Mouse (Mus musculus): ENCODE data around the gene Tyw1.

The Tyw1 gene

DNA sequence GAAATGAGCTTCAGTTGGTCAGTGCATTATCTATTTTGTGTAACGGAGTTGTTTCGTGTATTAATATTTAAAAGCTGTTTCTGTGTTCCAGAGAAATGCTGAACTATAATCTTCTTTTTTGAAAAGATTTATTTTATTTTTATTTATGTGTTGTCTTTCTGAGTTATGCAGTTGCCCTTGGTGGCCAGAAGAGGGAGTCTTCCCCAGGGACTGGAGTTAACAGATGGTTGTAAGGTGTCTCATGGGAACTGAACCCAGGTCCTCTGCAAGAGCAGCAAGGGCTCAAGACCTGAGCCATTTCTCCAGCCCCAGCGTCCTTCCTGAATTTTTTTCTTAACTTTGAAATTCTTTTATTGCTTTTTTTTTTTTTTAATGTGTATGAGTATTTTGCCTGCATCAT lies 59.5 kb downstream of the Tyw1 start:
- no peak for DNase-seq (ENCODE audit: low spot score)

DNA sequence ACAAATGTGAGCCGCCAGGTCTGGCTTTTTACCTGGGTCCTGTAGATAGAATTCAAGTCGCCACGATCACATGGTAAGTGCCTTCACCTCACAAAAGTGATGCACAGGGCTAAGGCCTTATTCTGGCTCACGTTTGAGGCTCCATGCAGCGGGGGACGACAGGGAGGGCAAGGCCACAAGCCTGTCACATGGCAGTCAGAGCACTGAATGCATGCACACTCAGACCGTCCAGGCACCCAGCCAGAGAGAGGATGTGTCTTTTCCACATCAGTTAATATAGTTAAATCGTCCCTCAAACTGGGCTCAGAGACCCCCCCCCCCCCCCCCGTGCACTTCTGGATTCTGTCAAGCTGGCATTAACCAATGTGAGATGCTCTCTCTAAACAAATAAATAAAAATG lies 60.9 kb downstream of the Tyw1 start:
- DNase-seq (ENCODE audit: low spot score) = no peak

DNA sequence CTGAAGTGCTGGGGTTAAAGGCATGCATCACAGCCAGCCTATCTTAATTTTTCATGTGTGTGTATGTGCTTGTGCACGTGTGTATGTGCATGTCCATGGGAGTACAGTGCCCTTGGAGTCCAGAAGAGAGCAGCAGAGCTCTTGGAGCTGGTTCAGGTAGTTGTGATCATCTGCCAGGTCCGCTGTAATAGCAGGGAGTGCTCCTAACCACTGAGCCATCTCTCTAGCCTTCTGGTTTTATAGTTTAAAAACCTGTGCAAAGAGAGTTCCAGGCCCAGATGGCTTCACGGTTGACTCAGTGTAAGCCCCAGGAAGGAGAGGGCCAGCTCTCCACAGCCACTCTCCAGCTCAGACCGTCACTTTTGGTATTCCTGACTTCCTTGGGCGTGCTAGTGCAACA lies 64.4 kb downstream of the Tyw1 start:
- no peak for DNase-seq (ENCODE audit: low spot score)

DNA sequence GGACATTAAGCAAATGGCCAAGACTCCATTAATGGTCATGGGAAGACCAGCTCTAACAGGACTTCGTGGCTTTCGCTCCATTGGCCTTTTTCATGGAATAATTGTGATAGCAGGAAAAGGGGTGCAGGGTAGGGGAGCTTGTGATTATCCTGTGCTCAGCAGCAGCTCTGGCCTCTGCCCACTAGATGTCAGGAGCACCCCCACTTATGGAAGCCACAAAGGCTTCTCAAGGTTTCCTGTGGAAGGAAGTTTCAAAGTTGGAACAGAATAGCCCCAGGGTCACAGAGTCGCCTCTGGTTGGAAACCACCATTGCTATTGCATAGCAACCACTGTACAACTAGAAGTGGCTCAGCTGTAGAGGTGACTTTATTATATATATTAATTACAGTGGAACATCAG lies 65.1 kb downstream of the Tyw1 start:
- no peak for DNase-seq (ENCODE audit: low spot score)

DNA sequence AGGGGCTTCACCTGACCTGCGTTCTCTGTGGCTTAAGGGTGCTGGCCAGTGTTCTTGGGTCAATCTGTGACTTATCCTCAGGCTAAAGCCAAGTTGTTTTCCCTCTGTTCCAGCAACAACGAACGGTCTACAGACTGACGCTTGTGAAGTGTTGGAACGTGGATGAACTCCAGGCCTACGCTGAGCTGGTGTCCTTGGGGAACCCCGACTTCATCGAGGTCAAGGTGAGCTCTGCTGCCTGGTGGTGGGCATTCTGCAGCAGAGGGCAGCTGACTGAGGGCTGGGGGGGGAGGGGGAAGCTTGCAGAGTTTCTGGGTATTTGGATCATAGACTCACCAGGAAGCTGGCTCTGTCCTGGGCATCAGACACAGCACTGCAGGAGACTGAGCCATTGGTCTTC lies 70.1 kb downstream of the Tyw1 start:
- DNase-seq (ENCODE audit: low spot score) = no peak

DNA sequence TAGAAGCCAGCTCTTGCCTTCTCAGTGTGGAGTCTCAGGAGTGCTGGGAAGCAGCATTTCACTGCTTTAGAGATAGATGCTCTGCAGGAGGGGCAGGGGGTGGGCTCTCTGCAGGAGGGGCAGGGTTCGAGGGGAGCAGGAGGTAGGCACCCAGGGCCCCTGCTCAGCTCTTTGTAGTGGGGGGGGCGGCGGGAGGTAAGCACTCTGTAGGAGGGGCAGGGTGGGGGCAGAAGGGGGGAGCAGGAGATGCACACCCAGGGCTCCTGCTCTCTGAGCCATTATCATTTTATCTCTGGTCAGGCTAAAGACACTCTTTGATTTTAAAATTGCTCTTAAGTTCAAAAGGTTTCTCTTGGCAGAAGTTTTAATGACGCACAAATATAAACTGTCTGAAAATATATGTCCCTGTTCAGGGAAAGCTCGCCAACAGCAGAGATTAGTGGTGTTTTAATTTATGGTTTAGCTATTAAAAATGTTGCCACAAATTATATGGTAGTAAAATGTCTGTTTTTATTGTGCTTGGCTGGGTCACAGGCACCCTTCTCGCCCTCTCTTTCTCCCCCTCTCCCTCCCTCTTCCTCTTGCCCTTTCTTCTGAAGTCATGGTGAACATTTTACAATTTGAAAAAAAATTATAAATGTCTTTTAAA lies 72.3 kb downstream of the Tyw1 start:
- no peak for DNase-seq (ENCODE audit: low spot score)

DNA sequence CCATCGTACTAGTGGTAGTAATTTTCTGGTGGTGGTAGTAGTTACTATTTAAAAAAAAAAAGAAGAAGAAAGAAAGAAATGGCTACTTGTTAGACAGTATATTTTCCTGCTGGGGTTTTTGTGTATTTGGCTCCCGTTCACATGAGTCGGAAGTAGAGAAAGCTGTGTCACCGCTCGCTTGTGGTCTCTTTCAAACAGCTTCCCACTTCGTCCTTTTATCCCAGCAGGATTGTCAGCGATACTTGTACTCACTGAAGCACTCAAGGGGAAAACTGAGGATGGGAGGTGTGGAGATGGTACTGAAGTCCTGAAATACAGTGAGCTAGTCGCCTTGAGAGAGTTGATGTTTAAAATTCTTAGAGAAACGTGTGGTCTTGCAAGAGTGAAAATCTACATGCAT lies 72.9 kb downstream of the Tyw1 start:
- no peak for DNase-seq (ENCODE audit: low spot score)

DNA sequence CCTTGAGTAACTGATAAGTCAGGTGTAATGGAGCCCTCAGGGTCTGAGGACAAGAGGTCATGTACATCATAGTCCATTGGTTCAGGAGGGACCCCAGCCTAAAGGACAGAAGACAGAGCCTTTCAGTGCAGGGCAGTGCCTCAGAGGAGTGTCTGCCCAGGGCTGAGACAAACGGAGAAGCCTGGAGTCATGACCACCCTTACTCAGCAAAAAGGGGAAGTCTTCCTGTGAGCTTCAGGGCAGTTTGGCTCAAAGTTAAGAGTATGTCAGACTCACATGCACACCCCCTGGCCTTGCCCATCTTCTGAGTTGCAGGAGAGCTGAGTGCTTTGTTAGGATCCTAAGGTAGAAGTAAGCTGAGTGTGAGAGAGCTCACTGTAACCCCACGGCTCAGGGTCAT lies 74.5 kb downstream of the Tyw1 start:
- DNase-seq (ENCODE audit: low spot score) = no peak

DNA sequence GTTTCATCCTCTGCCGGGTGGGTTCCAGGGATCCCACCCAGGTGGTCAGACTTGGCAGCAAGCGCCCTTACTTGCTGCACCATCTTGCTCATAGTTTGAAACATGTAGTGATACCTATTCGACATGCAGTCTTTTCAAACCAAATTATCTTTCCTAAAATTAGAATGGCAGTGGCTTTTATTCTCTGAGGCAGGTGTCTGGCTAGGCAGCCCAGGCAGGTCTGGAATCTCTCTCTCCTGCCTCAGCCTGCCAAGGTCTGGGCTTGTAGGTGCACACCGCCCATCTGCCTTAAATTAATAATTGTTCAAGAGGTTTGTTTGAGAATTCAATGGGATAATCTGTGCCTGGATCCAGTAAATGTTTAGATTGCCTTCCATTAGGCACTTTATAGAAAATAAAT lies 75.4 kb downstream of the Tyw1 start:
- no peak for DNase-seq (ENCODE audit: low spot score)

DNA sequence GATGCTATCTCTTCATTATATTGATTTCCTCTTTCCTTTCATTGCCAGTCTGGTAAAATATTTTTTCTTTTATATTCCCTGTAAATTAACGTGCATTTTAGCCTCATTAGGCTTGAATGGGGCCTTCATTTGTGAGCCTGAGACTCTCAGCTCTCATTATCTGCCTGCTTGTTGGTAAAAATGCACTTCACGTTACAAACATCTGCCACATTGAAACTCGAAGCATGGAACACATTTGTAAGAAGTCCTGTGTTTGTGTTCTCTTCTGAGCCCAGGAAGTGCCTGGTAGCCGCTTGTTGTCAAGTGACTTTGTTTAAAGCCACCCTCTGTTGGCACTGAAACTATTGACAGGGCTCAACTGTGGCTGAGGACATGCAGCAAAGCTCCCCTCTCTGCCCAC lies 75.8 kb downstream of the Tyw1 start:
- DNase-seq (ENCODE audit: low spot score) = no peak

DNA sequence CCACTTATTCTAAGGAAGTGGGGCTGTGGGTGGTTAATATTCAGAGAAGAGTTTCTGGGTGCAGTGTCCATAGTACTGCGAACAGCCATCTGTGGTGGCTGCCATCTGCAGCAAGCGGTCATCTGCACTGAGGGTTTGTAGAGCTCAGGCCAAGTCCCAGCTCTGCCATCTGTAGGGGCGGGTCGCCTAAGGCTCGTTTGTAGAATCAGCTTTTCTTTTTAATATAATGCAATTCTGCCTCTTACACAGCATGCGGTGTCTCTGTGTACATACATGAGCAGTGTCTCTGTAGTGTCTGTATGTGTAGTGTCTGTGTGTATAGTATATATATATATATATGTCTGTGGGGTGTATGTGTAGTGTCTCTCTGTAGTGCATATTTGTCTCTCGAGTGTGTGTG lies 78.1 kb downstream of the Tyw1 start:
- no peak for DNase-seq (ENCODE audit: low spot score)

DNA sequence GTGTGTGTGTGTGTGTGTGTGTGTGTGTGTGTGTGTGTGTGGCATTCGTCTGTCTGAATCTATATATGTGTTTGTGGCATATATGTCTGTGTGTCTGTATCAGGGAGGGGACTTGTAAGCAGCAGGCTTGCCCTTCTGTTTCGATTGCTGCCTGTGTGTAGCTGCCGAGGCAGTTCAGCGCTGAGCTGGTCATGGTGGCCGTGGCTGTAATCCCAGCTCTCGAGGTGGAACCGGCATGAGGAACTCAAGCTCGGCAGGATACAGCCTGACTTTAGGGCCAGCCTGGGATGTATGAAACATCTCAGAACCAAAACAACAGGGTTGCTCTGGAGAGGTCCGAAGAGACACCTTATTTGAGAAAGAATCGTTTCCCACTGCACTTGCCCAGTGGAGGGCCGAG lies 78.6 kb downstream of the Tyw1 start:
- DNase-seq (ENCODE audit: low spot score) = no peak

DNA sequence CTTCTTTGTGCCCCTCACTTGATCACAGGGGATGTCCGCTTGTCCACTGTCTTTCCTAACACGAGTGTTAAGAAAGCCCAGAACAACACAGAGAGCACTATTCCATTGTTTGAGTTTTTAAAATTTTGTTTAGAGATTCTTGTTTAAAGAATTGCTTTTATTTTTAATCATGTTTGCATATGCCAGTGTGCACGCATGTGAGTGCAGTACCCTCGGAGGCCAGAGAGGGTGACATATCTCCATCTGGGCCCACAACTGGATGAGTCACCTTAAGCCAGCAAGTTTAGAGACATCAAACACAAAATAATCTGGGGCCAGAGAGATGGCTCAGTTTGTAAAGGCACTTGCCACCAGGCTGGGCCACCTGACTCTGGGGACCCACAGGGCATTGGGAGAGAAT lies 80.0 kb downstream of the Tyw1 start:
- no peak for DNase-seq (ENCODE audit: low spot score)

DNA sequence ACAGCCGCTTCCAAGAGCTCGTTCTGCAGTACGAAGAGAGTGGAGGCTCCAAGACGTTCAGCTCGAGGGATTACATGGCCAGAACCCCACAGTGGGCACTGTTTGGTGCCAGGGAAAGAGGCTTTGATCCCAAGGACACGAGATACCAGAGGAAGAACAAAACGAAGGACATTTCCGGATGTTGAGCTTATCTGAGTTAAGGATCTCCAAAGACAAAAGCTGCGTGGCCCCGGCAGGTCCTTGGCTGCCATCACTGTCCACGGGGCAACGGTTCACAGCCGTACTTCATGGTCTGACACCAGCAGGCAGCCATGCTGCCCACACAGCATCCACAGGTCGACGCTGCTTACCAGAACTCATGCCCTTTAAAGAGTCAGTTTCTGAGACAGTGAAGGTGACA lies 85.2 kb downstream of the Tyw1 start:
- DNase-seq (ENCODE audit: low spot score) = no peak

DNA sequence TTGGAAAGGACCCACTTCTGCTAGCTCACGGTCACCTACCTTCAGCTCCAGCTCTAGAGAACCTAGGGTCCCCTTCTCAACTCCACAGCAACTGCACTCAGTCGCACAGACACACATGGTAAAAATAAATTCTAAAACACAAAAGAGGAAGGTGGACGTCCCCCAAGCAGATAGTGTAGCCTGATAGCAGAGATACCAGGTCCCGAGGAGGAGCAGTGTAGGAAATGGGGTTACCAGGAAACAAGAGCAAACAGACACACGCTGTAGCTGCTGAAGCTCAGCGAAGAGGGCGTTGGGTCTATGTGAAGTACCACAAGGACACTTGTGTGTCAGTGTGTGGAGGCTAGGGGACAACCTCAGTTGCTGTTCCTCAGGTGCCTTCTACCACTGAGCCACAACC lies 89.6 kb downstream of the Tyw1 start:
- DNase-seq (ENCODE audit: low spot score) = no peak

DNA sequence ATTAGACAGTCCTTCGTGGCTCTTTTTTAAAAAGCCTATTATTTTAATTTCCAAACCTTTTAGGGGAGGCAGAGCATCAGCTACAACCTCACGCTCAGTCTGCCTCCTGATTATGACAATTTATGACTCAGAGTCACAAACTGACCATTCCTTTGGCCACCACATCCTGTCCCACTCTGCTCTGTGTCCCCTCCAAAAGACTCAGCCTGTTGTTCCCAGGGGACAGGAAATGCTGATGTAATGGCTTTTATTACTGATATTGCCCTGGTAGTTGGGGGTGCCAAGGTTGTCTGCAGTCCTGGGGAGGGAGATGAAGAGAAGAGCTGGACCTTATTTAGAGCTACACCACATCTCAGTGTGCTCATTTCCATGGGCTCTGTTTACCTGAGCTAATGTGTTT lies 90.5 kb downstream of the Tyw1 start:
- DNase-seq (ENCODE audit: low spot score) = no peak

DNA sequence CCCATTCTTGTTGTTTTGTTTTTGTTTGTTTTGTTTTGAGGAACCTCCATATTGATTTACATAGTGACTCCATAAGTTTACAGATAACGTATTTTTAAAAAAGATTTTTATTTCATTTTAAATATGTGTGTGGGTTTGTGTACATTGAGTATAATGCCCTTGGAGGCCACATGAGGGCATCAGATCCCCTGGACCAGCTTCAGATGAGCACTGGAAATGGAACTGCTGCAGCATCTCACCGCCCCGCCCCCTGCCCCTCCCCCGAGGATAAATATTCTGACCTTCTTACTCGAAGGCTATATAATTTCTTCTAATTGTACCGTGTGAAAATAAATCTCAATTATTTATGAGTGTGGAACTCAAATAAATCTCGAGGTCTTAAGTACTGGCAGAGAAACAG lies 99.8 kb downstream of the Tyw1 start:
- no peak for DNase-seq (ENCODE audit: low spot score)

DNA sequence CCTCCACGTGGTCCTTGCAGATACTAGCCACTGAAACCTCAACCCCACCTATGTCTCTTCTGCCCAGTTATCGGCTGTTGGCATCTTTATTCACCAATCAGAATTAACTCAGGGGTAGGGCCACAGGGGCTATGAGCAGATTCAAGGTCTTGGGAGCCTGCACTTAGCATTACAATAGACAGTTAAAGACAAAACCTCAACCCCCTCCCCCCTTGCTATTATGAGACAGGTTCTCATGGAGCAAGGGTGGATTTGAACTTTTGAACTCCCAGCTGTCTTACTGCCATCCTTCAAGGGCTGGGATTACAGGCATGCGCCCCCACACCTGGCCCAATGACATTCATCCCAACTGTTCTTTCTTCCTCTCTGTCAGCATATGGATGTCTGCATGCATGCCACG lies 107.7 kb downstream of the Tyw1 start:
- no peak for DNase-seq (ENCODE audit: low spot score)

DNA sequence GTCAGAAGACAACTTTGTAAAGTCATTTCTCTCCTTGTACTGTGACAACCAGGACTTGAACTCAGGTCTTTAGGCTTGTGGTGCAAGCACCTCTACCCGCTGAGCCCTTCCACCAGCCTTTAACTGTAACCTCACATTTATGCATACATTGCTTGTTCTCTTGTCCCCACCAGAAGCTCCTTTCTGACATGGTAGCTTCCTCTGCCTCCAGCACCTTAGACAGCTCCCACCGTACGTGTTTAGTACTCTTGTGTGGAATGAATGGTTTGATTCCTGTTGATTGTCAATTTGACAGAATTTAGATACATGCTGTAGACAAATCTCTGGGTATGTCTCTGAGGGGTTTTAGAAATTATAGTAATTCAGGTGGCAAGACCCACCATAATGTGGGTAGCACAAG lies 108.4 kb downstream of the Tyw1 start:
- no peak for DNase-seq (ENCODE audit: low spot score)

DNA sequence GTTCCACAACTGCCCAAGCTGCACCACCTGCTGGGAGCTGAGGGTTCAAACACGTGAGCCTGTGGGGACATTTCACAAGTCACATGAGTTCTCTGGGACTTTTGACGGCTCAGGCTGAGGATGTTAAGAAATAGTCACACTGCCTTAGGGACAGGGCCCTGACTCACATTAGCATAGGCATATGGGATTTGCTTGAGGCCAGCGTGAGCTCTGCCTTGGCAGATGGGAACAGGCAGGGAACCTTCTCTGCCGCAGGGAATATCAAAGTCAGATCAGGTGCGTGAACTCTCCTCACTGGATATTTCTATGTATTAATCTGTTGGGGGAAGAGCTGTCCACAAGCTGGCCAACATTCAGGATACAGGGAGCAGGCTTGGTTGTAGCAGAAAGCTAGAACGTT lies 112.8 kb downstream of the Tyw1 start:
- DNase-seq (ENCODE audit: low spot score) = no peak

DNA sequence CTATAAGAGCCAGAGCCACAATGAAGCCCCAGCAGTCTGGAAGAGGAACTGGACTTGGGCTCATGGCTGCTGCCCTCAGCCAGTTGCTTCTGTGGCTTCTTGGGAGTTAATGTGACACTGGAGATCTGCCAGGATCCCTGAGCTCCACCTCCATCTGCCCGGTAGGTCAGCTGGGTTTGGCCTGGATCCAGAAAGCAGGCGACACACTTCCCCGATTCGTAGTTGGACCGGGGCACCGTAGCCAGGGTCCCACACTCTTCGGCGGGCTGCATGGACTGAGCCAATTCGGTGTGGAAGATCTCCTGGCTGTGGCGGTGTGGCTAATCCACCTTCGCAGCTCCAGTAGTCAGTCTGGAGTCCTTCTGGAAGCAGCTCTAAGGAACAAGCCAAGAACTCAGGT lies 113.8 kb downstream of the Tyw1 start, which contains the start of gene Caln1:
Caln1 (plus strand) TSS at position 219 of the 400 bp plus-strand sequence.
- DNase-seq (ENCODE audit: low spot score) = no peak

DNA sequence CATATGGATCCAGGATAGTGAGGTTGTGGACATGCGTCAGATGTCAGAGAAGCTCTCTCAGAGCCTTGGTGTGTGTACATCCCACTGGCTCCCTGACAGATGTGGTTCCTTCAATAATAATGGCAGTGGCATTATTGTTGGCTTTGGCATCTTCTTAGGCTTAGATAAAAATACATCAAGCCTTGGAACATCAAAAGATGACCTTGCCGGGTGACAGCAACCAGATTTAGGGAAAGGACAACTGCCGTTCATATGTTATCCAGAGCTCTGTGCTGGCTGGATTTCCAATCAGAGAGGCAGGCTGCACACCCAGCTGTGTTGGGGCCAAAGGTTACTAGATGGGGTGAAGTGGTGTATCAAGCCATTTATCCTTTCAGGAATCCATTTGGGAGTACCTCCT lies 120.0 kb downstream of the Tyw1 start:
- no peak for DNase-seq (ENCODE audit: low spot score)

DNA sequence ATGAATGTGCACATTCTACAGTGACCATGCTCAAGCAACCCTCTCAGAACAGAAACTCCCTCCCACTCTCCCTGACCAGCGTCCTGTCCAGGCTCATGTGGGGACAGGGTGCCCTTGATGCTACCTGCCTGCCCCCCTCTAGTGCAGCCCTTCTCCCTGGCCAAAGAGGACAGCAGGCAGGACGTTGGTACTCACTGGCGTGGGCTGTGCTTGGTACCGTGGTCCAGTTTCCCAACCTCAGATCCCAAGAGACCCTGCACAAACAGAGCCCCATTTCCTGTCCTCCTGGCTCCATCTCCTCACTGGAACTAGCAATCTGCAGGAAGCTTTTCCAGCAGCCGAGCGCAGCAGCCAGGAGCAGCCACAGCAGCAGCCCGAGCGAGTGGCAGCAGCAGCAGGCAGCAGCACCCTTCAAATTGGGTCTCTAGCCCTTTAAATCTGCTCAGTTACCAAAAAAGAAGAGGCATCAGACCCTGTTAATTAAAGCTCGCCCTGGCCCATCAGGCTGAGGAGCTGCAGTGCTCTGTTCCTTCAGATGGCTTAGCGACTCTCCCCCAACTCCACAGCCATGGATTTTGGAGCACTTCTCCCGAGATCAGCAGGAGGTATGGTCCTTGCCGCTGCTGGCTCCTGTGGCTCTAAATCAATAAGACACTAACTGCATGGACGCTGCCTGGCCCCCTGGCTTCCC lies 128.9 kb downstream of the Tyw1 start, which contains the start of gene A330070K13Rik:
A330070K13Rik (minus strand) TSS at position 410 of the 691 bp plus-strand sequence.
- DNase-seq (ENCODE audit: low spot score) = no peak

DNA sequence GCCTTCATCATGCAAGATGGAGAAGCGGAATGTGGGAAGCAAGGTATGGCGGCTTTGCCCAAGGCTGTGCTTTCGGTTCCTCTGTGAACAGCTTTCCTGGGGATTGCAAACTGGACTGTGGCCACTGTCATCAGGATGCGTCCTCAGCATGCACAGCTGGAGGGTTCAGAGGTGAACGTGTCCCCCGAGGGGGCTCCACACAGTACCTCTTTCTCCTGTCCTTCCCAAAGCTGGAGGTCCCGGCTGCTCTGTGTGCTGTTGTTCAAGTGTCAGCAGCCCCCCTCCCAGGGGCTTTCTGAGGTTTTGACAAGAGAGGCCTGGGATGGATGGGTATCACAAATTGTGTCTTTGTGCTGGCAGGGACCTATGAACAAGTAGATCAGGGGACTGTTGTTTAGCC lies 131.0 kb downstream of the Tyw1 start:
- no peak for DNase-seq (ENCODE audit: low spot score)
